Mouse (Mus musculus): Measurements from ENCODE around the gene 4931428L18Rik.

4931428L18Rik gene

GRCm38 (mm10) chr1:31152799-31153426, 69.6 kb downstream of the 4931428L18Rik start:
- no peak for DNase-seq (ENCODE audit: low spot score in 2 of 2)

GRCm38 (mm10) chr1:31150546-31150945, 71.9 kb downstream of the 4931428L18Rik start:
- no peak for DNase-seq (ENCODE audit: low spot score in 2 of 2)

GRCm38 (mm10) chr1:31149671-31150070, 72.8 kb downstream of the 4931428L18Rik start:
- DNase-seq (ENCODE audit: low spot score in 2 of 2), result no peak

GRCm38 (mm10) chr1:31143571-31143970, 78.9 kb downstream of the 4931428L18Rik start:
- DNase-seq (ENCODE audit: low spot score in 2 of 2), result no peak

- no peak for DNase-seq (ENCODE audit: low spot score in 2 of 2)
Observed at GRCm38 (mm10) chr1:31142288-31143094, 80.0 kb downstream of the 4931428L18Rik start.

- DNase-seq (ENCODE audit: low spot score in 2 of 2), result no peak
Observed at GRCm38 (mm10) chr1:31138387-31138786, 84.1 kb downstream of the 4931428L18Rik start.

- DNase-seq (ENCODE audit: low spot score in 2 of 2), result no peak
Observed at GRCm38 (mm10) chr1:31113466-31113865, 109.0 kb downstream of the 4931428L18Rik start.

- no peak for DNase-seq (ENCODE audit: low spot score in 2 of 2)
Observed at GRCm38 (mm10) chr1:31107961-31108360, 114.5 kb downstream of the 4931428L18Rik start.

- no peak for DNase-seq (ENCODE audit: low spot score in 2 of 2)
Observed at GRCm38 (mm10) chr1:31102863-31103657, 119.4 kb downstream of the 4931428L18Rik start.

GRCm38 (mm10) chr1:31102280-31102679, 120.2 kb downstream of the 4931428L18Rik start:
- no peak for DNase-seq (ENCODE audit: low spot score in 2 of 2)

- no peak for DNase-seq (ENCODE audit: low spot score in 2 of 2)
Observed at GRCm38 (mm10) chr1:31097208-31097607, 125.3 kb downstream of the 4931428L18Rik start.

- DNase-seq (ENCODE audit: low spot score in 2 of 2), result no peak
Observed at GRCm38 (mm10) chr1:31096466-31096793, 126.1 kb downstream of the 4931428L18Rik start.

GRCm38 (mm10) chr1:31095706-31096465, 126.6 kb downstream of the 4931428L18Rik start:
- no peak for DNase-seq (ENCODE audit: low spot score in 2 of 2)

GRCm38 (mm10) chr1:31094792-31095191, 127.7 kb downstream of the 4931428L18Rik start:
- DNase-seq (ENCODE audit: low spot score in 2 of 2), result no peak

GRCm38 (mm10) chr1:31093939-31094338, 128.5 kb downstream of the 4931428L18Rik start:
- DNase-seq (ENCODE audit: low spot score in 2 of 2), result no peak

GRCm38 (mm10) chr1:31088686-31089085, 133.8 kb downstream of the 4931428L18Rik start:
- DNase-seq (ENCODE audit: low spot score in 2 of 2), result no peak

- DNase-seq (ENCODE audit: low spot score in 2 of 2), result no peak
Observed at GRCm38 (mm10) chr1:31072523-31073370, 149.7 kb downstream of the 4931428L18Rik start.

GRCm38 (mm10) chr1:31071209-31071608, 151.3 kb downstream of the 4931428L18Rik start:
- no peak for DNase-seq (ENCODE audit: low spot score in 2 of 2)

- no peak for DNase-seq (ENCODE audit: low spot score in 2 of 2)
Observed at GRCm38 (mm10) chr1:31064817-31065740, 157.4 kb downstream of the 4931428L18Rik start.

- DNase-seq (ENCODE audit: low spot score in 2 of 2), result no peak
Observed at GRCm38 (mm10) chr1:31059806-31060205, 162.7 kb downstream of the 4931428L18Rik start.
